Mouse (Mus musculus): Measurements from ENCODE around the gene Sbp.

GRCm38 (mm10) chr17:23976665-23977064 is 35.2 kb downstream of the Sbp start:
- no peak for TF ChIP-seq CTCF (IDR thresholded peaks at IDR 0.05; ENCODE audit: control insufficient read depth, insufficient read depth, insufficient replicate concordance, low read depth, low read length)
- no peak for TF ChIP-seq POLR2A (IDR thresholded peaks at IDR 0.05; ENCODE audit: control insufficient read depth, low read depth, low read length)
